Mouse (Mus musculus) bone marrow macrophage, adult 2 months (primary cell): ENCODE data around the gene Trpc7.

Source experiments
- CTCF ChIP-seq: IDR thresholded peaks from 2 replicates; pipeline ENCODE4 v1.5.1; 2012; ENCODE audit warnings: low read depth, mild to moderate bottlenecking, low read length, moderate library complexity
- POLR2A ChIP-seq: IDR thresholded peaks from 2 replicates; pipeline ENCODE4 v1.6.1; 2012; ENCODE audit warnings: mild to moderate bottlenecking, low read depth, low read length, borderline replicate concordance

DNA sequence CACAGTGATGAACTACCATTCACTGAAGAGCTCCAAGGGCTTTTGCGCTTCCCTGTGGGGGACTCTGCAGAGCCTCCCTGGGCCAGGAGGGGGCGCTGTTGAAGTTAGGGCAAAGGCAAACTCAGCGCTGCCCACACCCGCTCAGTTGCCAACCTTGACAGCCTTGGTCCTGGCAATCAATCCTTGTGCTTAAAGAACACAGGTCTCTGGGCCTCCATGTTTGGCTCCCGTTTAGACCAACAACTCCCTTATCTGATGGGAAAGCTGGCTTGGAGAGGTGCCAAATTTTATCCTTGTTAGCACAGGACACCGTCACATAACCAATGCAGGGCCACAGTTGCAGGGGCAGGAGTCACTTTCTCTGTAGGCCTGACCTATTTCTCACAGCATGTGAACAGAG is 139.9 kb downstream of the Trpc7 start:
- TF ChIP-seq CTCF (no peak), POLR2A (no peak)
